In the genomic region with DNA sequence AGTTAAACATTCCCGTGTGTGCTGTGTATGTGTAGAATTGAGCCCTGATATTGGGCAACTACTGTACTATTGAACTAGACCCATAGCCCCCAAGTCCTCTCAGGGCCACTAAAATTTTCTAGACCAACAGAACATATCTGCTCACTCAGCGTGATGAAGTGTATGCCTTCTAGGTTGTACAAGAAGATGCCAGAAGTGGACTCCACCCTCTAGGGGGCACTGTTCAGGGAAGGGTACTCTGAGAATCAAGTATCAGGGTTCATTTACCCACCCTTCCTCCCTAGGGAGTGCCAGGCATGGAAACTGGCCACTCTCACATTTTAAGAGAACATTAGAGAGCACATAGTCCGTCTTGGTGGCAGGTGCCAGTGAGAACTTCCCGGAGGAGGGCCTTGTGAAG, we compare ENCODE assay signal across 14 mouse cellular contexts.
A peak's percentile ranks its signal among the peaks of the same experiment; 100 is the strongest.
DNase-seq lines count a peak whose midpoint lies in the region; ATAC-seq and TF ChIP-seq lines count a peak whose summit lies in the region.
"Had no signal": no experiment of that assay in that cellular context is flagged by ENCODE, and none has a peak within 500 bp of the region (broad histone marks: within the 10 kb centered on the region; RNA-seq: fewer than 3 reads in every experiment).

No protein-coding gene starts in this region.

- H3K9ac ChIP-seq in liver, embryonic 14.5 days (replicated peaks), result no peak overlapping the region
- no peak overlapping the region for H3K9ac ChIP-seq in liver, embryonic 12.5 days
- H3K9ac ChIP-seq in ES-Bruce4 (ENCODE audit: low read depth, poor library complexity, severe bottlenecking), result no peak overlapping the region
- H3K9ac ChIP-seq in hindbrain, embryonic 12.5 days, result no peak overlapping the region
- H3K9ac ChIP-seq: liver, embryonic 13.5 days had no signal

- ATAC-seq in CD4-positive, CD25-positive, alpha-beta regulatory T cell, adult 4 months, result no peak
- ATAC-seq in liver, embryonic 14.5 days (ENCODE audit: insufficient read depth), result no peak
- no peak for ATAC-seq in liver, embryonic 12.5 days
- ATAC-seq in megakaryocyte progenitor cell, adult 5-6 weeks (replicated peaks; ENCODE audit: poor library complexity), result 0 out of 2 replicates have a peak, but pooled peaks have one; percentile 23
- no peak for ATAC-seq in hindbrain, embryonic 12.5 days (ENCODE audit: low FRiP score)
- ATAC-seq: hindbrain, embryonic 16.5 days had no signal

- H3K4me1 ChIP-seq in liver, embryonic 14.5 days (replicated peaks; ENCODE audit: control insufficient read depth in 2 of 2, insufficient read depth in 2 of 2, low read length in 1 of 2), result no peaks in the 10 kb centered on the region; a peak in 1 of 4 replicates
- H3K4me1 ChIP-seq in liver, embryonic 12.5 days, result no peaks in the 10 kb centered on the region
- no peaks in the 10 kb centered on the region for H3K4me1 ChIP-seq in ES-Bruce4 (ENCODE audit: control insufficient read depth, insufficient read depth, low read length)
- no peaks in the 10 kb centered on the region for H3K4me1 ChIP-seq in hindbrain, embryonic 12.5 days
- H3K4me1 ChIP-seq: embryonic facial prominence, embryonic 10.5 days; liver, embryonic 13.5 days had no signal

- H3K4me3 ChIP-seq in liver, embryonic 14.5 days (ENCODE audit: insufficient read depth in 1 of 2, low read depth in 2 of 2, low read length in 2 of 2), result no peak overlapping the region
- no peak overlapping the region for H3K4me3 ChIP-seq in liver, embryonic 12.5 days
- no peak overlapping the region for H3K4me3 ChIP-seq in ES-Bruce4 (ENCODE audit: low read depth, low read length)
- no peak overlapping the region for H3K4me3 ChIP-seq in hindbrain, embryonic 12.5 days
- H3K4me3 ChIP-seq: embryonic facial prominence, embryonic 10.5 days; liver, embryonic 13.5 days had no signal

- no peaks in the 10 kb centered on the region for H3K9me3 ChIP-seq in liver, embryonic 14.5 days (ENCODE audit: control insufficient read depth, low read length)
- no peaks in the 10 kb centered on the region for H3K9me3 ChIP-seq in liver, embryonic 12.5 days (replicated peaks)
- no peaks in the 10 kb centered on the region for H3K9me3 ChIP-seq in ES-Bruce4 (replicated peaks; ENCODE audit: control insufficient read depth, insufficient read depth, low read length, poor library complexity, severe bottlenecking)
- H3K9me3 ChIP-seq in hindbrain, embryonic 12.5 days (replicated peaks), result no peaks in the 10 kb centered on the region
- H3K9me3 ChIP-seq: embryonic facial prominence, embryonic 10.5 days; liver, embryonic 13.5 days had no signal

- TF ChIP-seq CTCF in liver, embryonic 14.5 days (IDR thresholded peaks at IDR 0.05; ENCODE audit: low read depth), result peak; percentile 42
- TF ChIP-seq CTCF in ES-Bruce4 (IDR thresholded peaks at IDR 0.05; ENCODE audit: low read depth, low read length), result peak; percentile 0

- H3K4me2 ChIP-seq in liver, embryonic 14.5 days (ENCODE audit: low read depth), result no peak overlapping the region
- no peak overlapping the region for H3K4me2 ChIP-seq in liver, embryonic 12.5 days
- no peak overlapping the region for H3K4me2 ChIP-seq in hindbrain, embryonic 12.5 days (replicated peaks)
- H3K4me2 ChIP-seq: liver, embryonic 13.5 days had no signal

- no peak for TF ChIP-seq EP300 in liver, embryonic 14.5 days (IDR thresholded peaks at IDR 0.05; ENCODE audit: low read depth)
- TF ChIP-seq EP300 in ES-Bruce4 (IDR thresholded peaks at IDR 0.05; ENCODE audit: insufficient read depth, low read depth, low read length), result no peak

- TF ChIP-seq POLR2A in ES-Bruce4 (IDR thresholded peaks at IDR 0.05; ENCODE audit: insufficient read depth, low read length), result no peak

- DNase-seq in CD4-positive, CD25-positive, alpha-beta regulatory T cell, adult 2 months (ENCODE audit: low read depth, low spot score), result peak; percentile 28
- no peak for DNase-seq in liver, embryonic 14.5 days (ENCODE audit: low read depth in 3 of 3, low spot score in 3 of 3)
- no peak for DNase-seq in frontal cortex, adult 2 months (ENCODE audit: extremely low spot score in 1 of 2, low spot score in 1 of 2)
- DNase-seq: cerebellum, postnatal 10 days; heart, adult 18-20 months; heart, postnatal 14 days; liver, embryonic 13.5 days had no signal

- WGBS in liver, embryonic 14.5 days (ENCODE audit: insufficient replicate concordance), result 70% methylated on average over 4 of the region's 4 CpGs
- WGBS in liver, embryonic 12.5 days (ENCODE audit: insufficient replicate concordance), result 76% methylated on average over 4 of the region's 4 CpGs
- 88% methylated on average over 4 of the region's 4 CpGs for WGBS in hindbrain, embryonic 12.5 days

- no peaks in the 10 kb centered on the region for H3K27me3 ChIP-seq in liver, embryonic 14.5 days (ENCODE audit: control insufficient read depth, insufficient read depth, low read length)
- H3K27me3 ChIP-seq in liver, embryonic 12.5 days (replicated peaks), result no peaks in the 10 kb centered on the region
- no peaks in the 10 kb centered on the region for H3K27me3 ChIP-seq in ES-Bruce4 (ENCODE audit: control insufficient read depth, insufficient read depth, low read length, poor library complexity, severe bottlenecking)
- H3K27me3 ChIP-seq in hindbrain, embryonic 12.5 days, result no peaks in the 10 kb centered on the region
- H3K27me3 ChIP-seq: liver, embryonic 13.5 days had no signal

- H3K36me3 ChIP-seq in liver, embryonic 14.5 days (replicated peaks; ENCODE audit: control insufficient read depth, insufficient read depth, low read depth), result no peaks in the 10 kb centered on the region
- H3K36me3 ChIP-seq in liver, embryonic 12.5 days, result no peaks in the 10 kb centered on the region
- H3K36me3 ChIP-seq in ES-Bruce4 (ENCODE audit: control insufficient read depth, insufficient read depth, low read length, poor library complexity, severe bottlenecking), result peaks cover 6% of the 10 kb centered on the region
- H3K36me3 ChIP-seq in hindbrain, embryonic 12.5 days, result no peaks in the 10 kb centered on the region
- H3K36me3 ChIP-seq: embryonic facial prominence, embryonic 10.5 days; liver, embryonic 13.5 days had no signal

- no peak overlapping the region for H3K27ac ChIP-seq in liver, embryonic 14.5 days
- H3K27ac ChIP-seq in liver, embryonic 12.5 days, result no peak overlapping the region
- H3K27ac ChIP-seq in ES-Bruce4 (ENCODE audit: insufficient read depth, low read length), result no peak overlapping the region
- H3K27ac ChIP-seq in hindbrain, embryonic 12.5 days, result no peak overlapping the region
- H3K27ac ChIP-seq: embryonic facial prominence, embryonic 10.5 days; liver, embryonic 13.5 days had no signal
